Mouse (Mus musculus): ENCODE results near the gene Tbc1d30. TPM values are rescaled to one million over a fixed set of nuclear protein-coding genes. Genes with fewer than 3 reads are reported as not detected.

Tbc1d30 gene
- total RNA-seq (2015; ENCODE audit: low replicate concordance) (5.0 TPM in 1 of 2 replicates, not detected in the other), total RNA-seq (2017; ENCODE audit: low replicate concordance) (1.0 TPM in 1 of 2 replicates, not detected in the other)

GRCm38 (mm10) chr10:121351066-121351581 lies at the start of gene Tbc1d30:
Gene Tbc1d30 (minus strand): TSS chr10:121351278.
- ATAC-seq (replicated peaks; ENCODE audit: low FRiP score, poor library complexity, severe bottlenecking): no peak

- ATAC-seq (replicated peaks; ENCODE audit: low FRiP score, poor library complexity, severe bottlenecking): no peak
These were observed 47.5 kb upstream of the Tbc1d30 start for GRCm38 (mm10) chr10:121398599-121398998.

DNA sequence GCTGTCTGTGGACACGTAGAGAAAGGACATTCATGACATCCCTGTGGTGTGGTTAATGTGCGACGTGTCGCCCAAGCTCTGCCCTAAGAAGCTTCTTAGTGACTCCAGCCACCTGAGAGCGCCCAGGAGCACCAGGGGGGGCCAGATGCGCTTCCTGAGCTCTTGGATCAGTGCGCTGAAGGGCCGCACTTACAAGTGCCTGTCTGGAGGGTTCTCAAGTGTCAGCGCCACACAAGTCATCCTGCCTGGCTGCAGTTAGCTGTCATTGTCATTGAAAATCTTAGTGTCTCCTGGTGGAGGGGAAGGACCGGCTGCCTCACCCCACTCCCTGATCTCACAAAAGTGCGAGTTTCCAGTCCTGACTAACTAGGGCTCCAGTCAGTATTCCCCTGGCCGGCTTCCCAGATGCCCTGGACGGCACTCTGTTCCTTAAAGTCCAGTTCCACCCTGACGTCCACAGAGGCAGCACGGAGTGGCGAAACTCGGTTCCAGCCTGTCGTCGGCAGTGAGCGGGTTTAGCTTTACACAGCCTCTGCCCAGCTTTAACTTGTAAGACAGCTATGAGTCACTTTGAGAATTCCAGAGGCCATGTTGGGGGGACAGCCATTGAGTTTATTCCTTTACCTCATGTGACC lies 44.6 kb upstream of the Tbc1d30 start:
- ATAC-seq (replicated peaks; ENCODE audit: low FRiP score, poor library complexity, severe bottlenecking): no peak

- ATAC-seq (replicated peaks; ENCODE audit: low FRiP score, poor library complexity, severe bottlenecking): no peak
These were observed 43.8 kb upstream of the Tbc1d30 start for GRCm38 (mm10) chr10:121394789-121395325.

DNA sequence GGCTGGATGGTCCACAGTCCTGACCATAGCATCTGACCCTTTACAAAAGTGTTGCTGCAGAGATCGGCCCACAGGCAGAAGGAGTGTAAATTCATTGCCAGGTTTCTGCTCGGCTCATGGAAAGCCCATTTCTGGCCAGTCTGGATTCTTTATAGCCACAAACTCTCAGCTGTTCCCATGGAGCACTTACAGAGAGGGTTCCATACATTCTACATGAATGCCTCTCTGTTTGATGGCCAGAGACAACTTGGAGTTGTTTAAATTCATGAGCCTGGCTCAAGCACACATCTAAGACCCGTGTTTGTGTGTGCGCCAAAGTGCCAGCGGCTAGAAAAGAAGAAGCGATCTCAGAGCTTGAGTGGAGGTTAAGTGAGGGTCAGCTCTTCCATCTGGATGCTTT lies 43.2 kb upstream of the Tbc1d30 start:
- no peak for ATAC-seq (replicated peaks; ENCODE audit: low FRiP score, poor library complexity, severe bottlenecking)

DNA sequence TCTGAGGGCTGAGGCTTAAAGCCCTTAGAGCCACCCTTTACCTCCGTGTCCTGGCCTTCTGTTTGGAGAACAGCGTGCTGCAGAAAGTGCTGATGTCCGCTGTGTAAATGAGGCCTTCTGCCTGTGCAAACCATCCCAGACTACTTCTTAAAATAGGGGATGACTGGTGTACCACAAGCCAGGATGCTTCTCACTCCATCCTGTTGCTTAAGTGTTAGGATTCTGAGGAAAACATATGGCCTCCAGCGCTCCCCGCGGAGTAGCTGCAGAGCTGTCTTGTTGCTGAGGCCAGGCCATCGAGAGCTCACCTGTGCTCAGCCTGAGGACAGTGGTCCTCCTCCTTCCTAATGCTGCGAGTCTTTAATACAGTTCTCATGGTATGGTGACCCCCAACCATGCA lies 40.8 kb upstream of the Tbc1d30 start:
- ATAC-seq (replicated peaks; ENCODE audit: low FRiP score, poor library complexity, severe bottlenecking): no peak

DNA sequence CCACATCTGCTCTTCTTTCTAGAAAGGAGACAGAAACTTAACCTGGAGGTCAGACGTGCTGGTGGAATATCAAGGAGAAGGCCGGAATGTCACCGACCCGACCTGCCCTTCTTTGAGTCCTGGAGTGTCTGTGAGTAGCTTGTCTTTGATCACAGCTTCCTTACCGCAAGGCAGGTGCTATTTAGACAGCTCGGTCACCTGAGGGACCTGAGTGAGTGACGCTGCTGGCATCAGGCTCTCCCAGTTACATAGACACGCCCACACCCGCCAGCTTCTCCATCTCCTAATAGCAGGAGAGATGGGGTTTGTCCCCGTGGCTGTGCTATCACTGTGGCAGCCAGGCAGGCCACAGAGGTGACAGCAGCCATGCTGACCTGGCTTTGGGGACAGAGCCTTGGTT lies 39.5 kb upstream of the Tbc1d30 start:
- no peak for ATAC-seq (replicated peaks; ENCODE audit: low FRiP score, poor library complexity, severe bottlenecking)

GRCm38 (mm10) chr10:121386347-121386746 lies 35.3 kb upstream of the Tbc1d30 start:
- ATAC-seq (replicated peaks; ENCODE audit: low FRiP score, poor library complexity, severe bottlenecking): no peak

GRCm38 (mm10) chr10:121385695-121386094 lies 34.6 kb upstream of the Tbc1d30 start:
- ATAC-seq (replicated peaks; ENCODE audit: low FRiP score, poor library complexity, severe bottlenecking): no peak

GRCm38 (mm10) chr10:121384710-121385109 lies 33.6 kb upstream of the Tbc1d30 start:
- ATAC-seq (replicated peaks; ENCODE audit: low FRiP score, poor library complexity, severe bottlenecking): no peak

DNA sequence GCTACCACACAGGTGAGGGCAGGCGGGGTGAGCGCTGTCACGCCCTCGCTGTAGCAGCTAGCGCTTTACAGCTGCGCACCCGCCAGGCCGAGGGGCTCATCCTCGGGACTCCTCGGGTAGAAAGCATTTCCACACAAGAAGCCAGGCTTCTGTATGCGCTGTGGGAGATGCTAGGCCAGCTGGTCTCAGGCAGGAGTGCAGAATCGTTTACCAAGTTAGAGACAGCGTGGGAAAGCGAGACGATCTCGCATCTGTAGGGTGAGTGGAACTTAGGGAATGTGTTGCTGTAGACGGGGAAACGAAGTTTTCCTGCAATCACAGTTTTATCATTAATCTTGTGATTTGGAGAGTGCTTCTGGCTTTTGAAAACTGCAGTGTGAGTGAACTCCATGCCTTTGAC lies 30.2 kb upstream of the Tbc1d30 start:
- ATAC-seq (replicated peaks; ENCODE audit: low FRiP score, poor library complexity, severe bottlenecking): no peak

- ATAC-seq (replicated peaks; ENCODE audit: low FRiP score, poor library complexity, severe bottlenecking): no peak
These were observed 28.3 kb upstream of the Tbc1d30 start for GRCm38 (mm10) chr10:121379387-121379786.

GRCm38 (mm10) chr10:121376530-121377271 lies 25.6 kb upstream of the Tbc1d30 start:
- ATAC-seq (replicated peaks; ENCODE audit: low FRiP score, poor library complexity, severe bottlenecking): no peak

DNA sequence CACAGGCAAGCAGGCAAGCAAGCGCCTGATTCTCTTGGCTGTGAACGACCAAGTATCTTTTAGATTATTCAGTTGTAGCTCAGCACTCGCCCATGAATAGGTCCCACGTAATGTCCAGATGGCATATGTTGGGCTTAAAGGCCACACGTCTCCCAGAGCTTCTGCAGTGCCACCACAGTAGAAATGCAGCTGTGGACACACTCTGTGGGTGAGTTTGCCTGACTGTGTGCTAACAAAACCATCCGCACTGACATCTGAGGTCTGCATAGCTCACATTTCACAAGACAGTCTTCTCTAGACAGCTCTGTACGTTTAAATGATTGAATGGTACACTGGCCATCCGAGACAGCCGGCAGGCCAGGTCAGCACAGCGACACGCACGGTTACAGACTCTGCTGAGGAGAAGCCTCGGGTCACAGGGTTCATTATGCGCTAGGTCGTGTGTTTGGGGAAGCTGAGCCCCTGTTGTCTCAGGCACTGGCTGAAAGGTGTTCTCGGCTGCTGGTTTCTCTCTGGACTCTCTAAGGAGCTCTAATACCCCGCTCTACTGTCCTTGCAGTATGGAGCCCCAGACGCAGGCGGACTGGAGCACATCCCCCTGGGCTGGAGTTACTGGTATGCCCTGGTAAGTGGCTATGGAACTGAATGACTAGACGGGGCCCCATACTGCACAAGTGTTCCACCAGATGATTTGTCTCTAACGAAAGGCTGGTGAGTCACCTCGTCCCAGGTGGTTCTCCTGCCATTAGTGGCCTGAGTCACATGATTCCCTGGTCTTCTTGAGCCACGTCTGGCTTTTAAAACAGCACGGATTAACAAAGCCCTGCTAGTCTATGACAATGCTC lies 24.8 kb upstream of the Tbc1d30 start:
- ATAC-seq (replicated peaks; ENCODE audit: low FRiP score, poor library complexity, severe bottlenecking): no peak

GRCm38 (mm10) chr10:121374693-121375620 lies 23.9 kb upstream of the Tbc1d30 start:
- no peak for ATAC-seq (replicated peaks; ENCODE audit: low FRiP score, poor library complexity, severe bottlenecking)

DNA sequence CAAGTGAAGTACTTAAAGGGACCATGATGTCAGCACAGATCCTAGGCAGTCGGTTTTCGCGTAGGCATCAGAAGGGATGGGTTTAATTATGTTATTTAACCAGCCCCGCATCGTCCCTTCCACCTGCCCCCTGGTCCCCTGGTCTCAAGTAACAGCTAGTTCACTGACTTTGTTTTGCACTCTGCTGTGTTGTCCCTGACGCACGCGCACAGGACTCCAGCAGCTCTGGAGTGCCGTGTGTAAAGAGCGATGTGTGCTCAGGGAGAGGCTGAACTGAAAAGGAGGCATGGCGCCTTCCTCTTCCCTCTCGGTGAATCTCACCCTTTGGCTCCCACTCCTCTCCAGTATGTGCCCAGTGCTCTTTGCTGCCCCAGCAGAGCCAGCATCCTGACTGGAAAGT lies 22.9 kb upstream of the Tbc1d30 start:
- no peak for ATAC-seq (replicated peaks; ENCODE audit: low FRiP score, poor library complexity, severe bottlenecking)

DNA sequence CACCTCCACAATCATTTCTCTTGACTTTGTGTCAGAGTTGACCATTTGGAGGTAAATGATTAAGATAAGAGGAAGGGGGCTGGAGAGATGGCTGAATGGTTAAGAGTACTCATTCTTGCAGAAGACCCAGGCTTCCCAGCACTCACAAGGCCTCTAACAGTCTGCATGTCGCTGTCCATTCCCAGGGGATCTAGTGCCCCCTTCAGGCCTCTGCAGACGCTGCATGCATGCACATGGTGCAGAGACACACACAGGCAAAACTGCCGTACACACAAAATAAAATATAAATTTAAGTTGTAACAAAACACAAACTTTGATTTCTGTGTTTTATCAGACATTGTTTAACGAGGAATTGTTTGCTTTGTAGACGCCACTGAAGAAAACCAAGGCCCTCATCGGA lies 19.7 kb upstream of the Tbc1d30 start:
- ATAC-seq (replicated peaks; ENCODE audit: low FRiP score, poor library complexity, severe bottlenecking): no peak

DNA sequence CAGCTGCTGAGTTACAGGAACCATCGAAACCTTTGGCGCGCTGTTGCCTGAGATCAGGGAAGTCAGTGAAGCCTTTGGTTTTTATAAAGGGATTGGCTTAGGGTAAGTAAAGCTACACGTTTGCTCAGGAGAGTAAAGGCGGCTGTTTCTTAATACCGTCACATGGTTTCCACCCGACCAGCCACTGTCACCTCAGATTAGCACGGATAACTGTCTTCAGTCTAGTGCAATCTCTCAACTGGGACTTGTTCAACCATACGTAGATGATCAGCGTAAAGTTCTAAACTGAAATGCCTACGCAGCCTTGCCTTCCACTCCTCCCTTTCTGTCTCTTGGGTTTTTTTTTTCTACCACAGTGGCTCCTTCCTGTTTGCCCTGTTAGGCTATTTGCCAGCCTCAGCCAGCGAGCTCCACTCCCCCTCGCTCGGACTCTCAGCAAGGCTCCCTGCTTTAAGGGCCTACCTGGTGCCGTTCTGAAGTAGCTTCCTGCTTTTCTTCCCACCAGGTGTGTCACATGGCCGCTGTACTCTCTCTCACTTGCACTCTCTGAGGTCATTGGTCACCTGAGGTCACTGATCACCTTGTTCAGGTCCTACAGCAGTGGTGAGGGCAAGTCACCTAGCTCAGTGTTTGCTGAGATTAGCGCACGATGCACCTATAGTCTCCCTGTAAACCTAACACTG lies 17.8 kb upstream of the Tbc1d30 start:
- no peak for ATAC-seq (replicated peaks; ENCODE audit: low FRiP score, poor library complexity, severe bottlenecking)

Measured in erythroid progenitor cell, adult 5-6 weeks (primary cell).